In the genomic region with DNA sequence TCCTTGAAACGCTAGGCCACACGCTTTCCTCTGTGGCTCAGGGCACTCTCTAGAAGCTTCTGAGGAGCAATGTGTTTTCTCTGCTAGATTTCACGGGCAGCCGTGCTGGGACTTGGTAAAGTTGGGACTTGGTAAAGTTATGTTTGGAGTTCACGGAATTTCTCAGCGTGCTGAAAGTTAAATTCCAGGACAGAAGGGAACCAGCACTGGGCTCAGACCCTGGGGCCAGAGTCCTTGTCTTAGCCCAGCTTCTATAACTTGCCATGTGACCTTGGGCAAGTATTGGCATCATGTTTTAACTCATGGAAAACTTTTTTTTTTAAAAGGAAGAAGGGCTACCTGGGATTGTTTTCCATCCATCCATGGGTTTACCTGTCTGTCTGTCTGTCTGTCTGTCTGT, we compare ENCODE assay signal across 25 mouse cellular contexts.
DNase-seq lines count a peak whose midpoint lies in the region; ATAC-seq and TF ChIP-seq lines count a peak whose summit lies in the region.
"Had no signal": no experiment of that assay in that cellular context is flagged by ENCODE, and none has a peak within 500 bp of the region (broad histone marks: within the 10 kb centered on the region; RNA-seq: fewer than 3 reads in every experiment).

No protein-coding gene starts in this region.

- no peak overlapping the region for H3K4me3 ChIP-seq in gastrocnemius, adult 2 months
- H3K4me3 ChIP-seq in kidney, adult 2 months (ENCODE audit: insufficient read depth, low read depth, low read length), result no peak overlapping the region
- H3K4me3 ChIP-seq in kidney, embryonic 16.5 days (ENCODE audit: low read length), result no peak overlapping the region
- no peak overlapping the region for H3K4me3 ChIP-seq in midbrain, embryonic 10.5 days
- no peak overlapping the region for H3K4me3 ChIP-seq in midbrain, embryonic 14.5 days (replicated peaks; ENCODE audit: low read depth, low read length)
- H3K4me3 ChIP-seq: embryonic facial prominence, embryonic 12.5 days; erythroblast, embryonic 14.5 days; forebrain, embryonic 12.5 days; forebrain, embryonic 15.5 days; hindbrain, embryonic 12.5 days; hindbrain, embryonic 15.5 days had no signal

- peaks cover 9% of the 10 kb centered on the region for H3K4me1 ChIP-seq in kidney, adult 2 months (ENCODE audit: control insufficient read depth, insufficient read depth, low read length)
- H3K4me1 ChIP-seq in kidney, embryonic 16.5 days (ENCODE audit: insufficient read depth, low read length), result peaks cover 5% of the 10 kb centered on the region
- H3K4me1 ChIP-seq in midbrain, embryonic 10.5 days, result peaks cover 41% of the 10 kb centered on the region
- peaks cover 11% of the 10 kb centered on the region for H3K4me1 ChIP-seq in midbrain, embryonic 14.5 days (ENCODE audit: control insufficient read depth, insufficient read depth, low read length)

- H3K36me3 ChIP-seq in kidney, adult 2 months (ENCODE audit: control insufficient read depth, insufficient read depth, low read length), result no peaks in the 10 kb centered on the region
- H3K36me3 ChIP-seq in kidney, embryonic 16.5 days (ENCODE audit: insufficient read depth, low read length), result no peaks in the 10 kb centered on the region
- peaks cover 7% of the 10 kb centered on the region for H3K36me3 ChIP-seq in midbrain, embryonic 10.5 days
- no peaks in the 10 kb centered on the region for H3K36me3 ChIP-seq in midbrain, embryonic 14.5 days (ENCODE audit: control insufficient read depth, insufficient read depth, low read length)
- H3K36me3 ChIP-seq: embryonic facial prominence, embryonic 12.5 days; forebrain, embryonic 12.5 days; forebrain, embryonic 15.5 days; G1E; hindbrain, embryonic 12.5 days; hindbrain, embryonic 15.5 days had no signal

- no peak for TF ChIP-seq POLR2A in kidney, adult 2 months (IDR thresholded peaks at IDR 0.05; ENCODE audit: low read depth, low read length)

- H3K4me2 ChIP-seq in kidney, embryonic 16.5 days (replicated peaks; ENCODE audit: low read depth, low read length), result no peak overlapping the region
- H3K4me2 ChIP-seq in midbrain, embryonic 14.5 days (ENCODE audit: low read length), result no peak overlapping the region
- H3K4me2 ChIP-seq: embryonic facial prominence, embryonic 12.5 days; forebrain, embryonic 12.5 days; forebrain, embryonic 15.5 days; heart, embryonic 11.5 days; hindbrain, embryonic 12.5 days; hindbrain, embryonic 15.5 days had no signal

- H3K9ac ChIP-seq in kidney, embryonic 16.5 days (replicated peaks; ENCODE audit: low read length), result no peak overlapping the region
- no peak overlapping the region for H3K9ac ChIP-seq in midbrain, embryonic 14.5 days (replicated peaks; ENCODE audit: low read length)
- H3K9ac ChIP-seq: embryonic facial prominence, embryonic 12.5 days; forebrain, embryonic 12.5 days; forebrain, embryonic 15.5 days; hindbrain, embryonic 12.5 days; hindbrain, embryonic 15.5 days had no signal

- H3K27me3 ChIP-seq in kidney, adult 2 months (replicated peaks; ENCODE audit: control insufficient read depth, insufficient read depth, low read length), result no peaks in the 10 kb centered on the region
- H3K27me3 ChIP-seq in kidney, embryonic 16.5 days (ENCODE audit: insufficient read depth, low read length), result no peaks in the 10 kb centered on the region
- H3K27me3 ChIP-seq in midbrain, embryonic 10.5 days (ENCODE audit: low read depth, poor library complexity, severe bottlenecking), result no peaks in the 10 kb centered on the region
- H3K27me3 ChIP-seq in midbrain, embryonic 14.5 days (ENCODE audit: control insufficient read depth, insufficient read depth, low read length), result no peaks in the 10 kb centered on the region
- H3K27me3 ChIP-seq: embryonic facial prominence, embryonic 12.5 days; forebrain, embryonic 12.5 days; forebrain, embryonic 15.5 days; hindbrain, embryonic 12.5 days; hindbrain, embryonic 15.5 days; Patski had no signal

- no peak for DNase-seq in gastrocnemius, adult 2 months
- DNase-seq in gastrocnemius, postnatal 25 days, result no peak
- peak; percentile 75 for DNase-seq in kidney, adult 2 months
- DNase-seq in midbrain, embryonic 10.5 days (ENCODE audit: low spot score), result no peak
- no peak for DNase-seq in midbrain, embryonic 14.5 days
- peak; percentile 54 to 56 for DNase-seq in kidney, postnatal 36 days
- DNase-seq in T-cell, adult 2 months (ENCODE audit: low spot score), result no peak
- DNase-seq: adrenal gland, adult 2 months; adrenal gland, postnatal 14 days; B cell, adult 2 months; cerebellum, adult 11-12 months; cerebellum, adult 8-10 months; cerebellum, postnatal 14 days; gastrocnemius, postnatal 10 days; heart, adult 11 months had no signal

- WGBS in kidney, adult 2 months, result 56% methylated on average over 6 of the region's 6 CpGs
- WGBS in kidney, embryonic 16.5 days, result 88% methylated on average over 6 of the region's 6 CpGs
- WGBS in midbrain, embryonic 10.5 days, result 88% methylated on average over 6 of the region's 6 CpGs
- WGBS in midbrain, embryonic 14.5 days, result 90% methylated on average over 6 of the region's 6 CpGs

- 0 out of 2 replicates have a peak overlapping the region, but pooled peaks have one; percentile 20 for H3K27ac ChIP-seq in gastrocnemius, adult 2 months
- H3K27ac ChIP-seq in kidney, adult 2 months (ENCODE audit: insufficient read depth, low read depth, low read length), result peak overlapping the region; percentile 60
- H3K27ac ChIP-seq in kidney, embryonic 16.5 days (ENCODE audit: low read length), result no peak overlapping the region
- peak overlapping the region; percentile 33; the same call in 1 of the 2 replicates for H3K27ac ChIP-seq in midbrain, embryonic 10.5 days (replicated peaks)
- H3K27ac ChIP-seq in midbrain, embryonic 14.5 days (replicated peaks; ENCODE audit: low read depth, low read length), result no peak overlapping the region
- H3K27ac ChIP-seq: embryonic facial prominence, embryonic 12.5 days; forebrain, embryonic 12.5 days; forebrain, embryonic 15.5 days; hindbrain, embryonic 12.5 days; hindbrain, embryonic 15.5 days had no signal

- TF ChIP-seq CTCF in gastrocnemius, adult 2 months (IDR thresholded peaks at IDR 0.05), result no peak
- no peak for TF ChIP-seq CTCF in kidney, adult 2 months (conservative IDR thresholded peaks at IDR 0.05; ENCODE audit: insufficient read depth, insufficient read length, low read depth, low read length)

- no peaks in the 10 kb centered on the region for H3K9me3 ChIP-seq in kidney, embryonic 16.5 days (ENCODE audit: low read length)
- no peaks in the 10 kb centered on the region for H3K9me3 ChIP-seq in midbrain, embryonic 10.5 days (replicated peaks)
- no peaks in the 10 kb centered on the region for H3K9me3 ChIP-seq in midbrain, embryonic 14.5 days (ENCODE audit: control insufficient read depth, low read length)
- H3K9me3 ChIP-seq: embryonic facial prominence, embryonic 12.5 days; forebrain, embryonic 12.5 days; forebrain, embryonic 15.5 days; G1E; hindbrain, embryonic 12.5 days; hindbrain, embryonic 15.5 days had no signal

- no peak for ATAC-seq in kidney, embryonic 16.5 days (ENCODE audit: low FRiP score, low TSS enrichment)
- ATAC-seq in midbrain, embryonic 14.5 days (ENCODE audit: low FRiP score, low TSS enrichment), result no peak
- ATAC-seq: forebrain, embryonic 15.5 days; Patski had no signal

- intact Hi-C loops in gastrocnemius, adult 2 months (cut with DNase I), result no loop called here

Comparison
In these comparisons a context has a peak if more than half of its experiments do, and no peak if none do; other contexts are left out.
1. H3K27ac ChIP-seq: peak in gastrocnemius, adult 2 months (single experiment), kidney, adult 2 months (single experiment) and midbrain, embryonic 10.5 days (single experiment); none in kidney, embryonic 16.5 days (single experiment) and midbrain, embryonic 14.5 days (single experiment).
2. DNase-seq: peak in kidney, adult 2 months (single experiment) and kidney, postnatal 36 days (2 of 2); none in gastrocnemius, adult 2 months (single experiment), gastrocnemius, postnatal 25 days (single experiment), midbrain, embryonic 10.5 days (single experiment), midbrain, embryonic 14.5 days (single experiment) and T-cell, adult 2 months (single experiment).